Mouse (Mus musculus) Patski (cell line): ENCODE data around the gene Dlg1. TPM values are rescaled to one million over a fixed set of nuclear protein-coding genes. Genes with fewer than 3 reads are reported as not detected.

Source experiments
- ATAC-seq: fragments of 100-300 bp; one replicate; pipeline ENCODE4 v1.8.0; 2021
- CTCF ChIA-PET: fragments of 350-600 bp; sonication (Branson Sonifier 250); formaldehyde crosslinking; loops from one replicate; lab custom pipeline; 2022; ENCODE audit warnings: inconsistent platforms; lab: Charles Lee
- POLR2A ChIA-PET: fragments of 350-600 bp; sonication (Branson Sonifier 250); formaldehyde crosslinking; loops from one replicate; lab custom pipeline; 2022; ENCODE audit warnings: antibody characterized with exemption, inconsistent platforms; lab: Charles Lee
- DNase-seq: peaks from one replicate; pipeline ENCODE4 v3.0.0-alpha.2; 2011; ENCODE audit warnings: low read depth, low spot score
- H3K27me3 ChIP-seq: fragments of 371-371 bp; one replicate; pipeline ENCODE4 v1.5.1; 2021
- CTCF ChIP-seq: fragments of 100-300 bp; IDR thresholded peaks from one replicate; pipeline ENCODE4 v1.5.1; 2021
- in situ Hi-C: fragments of 300-500 bp; cut with MboI; formaldehyde crosslinking; loops from 3 replicates; pipeline ENCODE4 v1.11.1; 2018; ENCODE audit warnings: low pct_unique_long_range_greater_than_20kb, mixed read lengths
- polyA plus RNA-seq: library from polyadenylated mRNA; unstranded; gene quantifications from one replicate; pipeline ENCODE4 v1.2.3, GENCODE M21; 2021

Gene Dlg1
- polyA plus RNA-seq = 116 TPM

- peak; percentile 83 for ATAC-seq
- POLR2A ChIA-PET = interaction anchor here (0.5 to 1.5 kb wide), 11 partner anchors 9 to 72 kb away, joined by 3 to 11 read pairs (median 3); no protein-coding TSS in a partner anchor
These were observed at the start of gene Dlg1 for GRCm38 (mm10) chr16:31663379-31664286. Dlg1 (plus strand) TSS chr16:31663443.

GRCm38 (mm10) chr16:31616382-31616781 is 46.9 kb upstream of the Dlg1 start:
- in situ Hi-C loops = no loop called here
- DNase-seq (no peak), ATAC-seq (no peak)
- CTCF ChIA-PET = interaction anchor here (1.0 to 1.7 kb wide), 2 partner anchors 10 to 16 kb away, joined by 3 to 4 read pairs; no protein-coding TSS in a partner anchor
- H3K27me3 ChIP-seq = no peaks in the 10 kb centered on the region
- no peak for TF ChIP-seq CTCF
- POLR2A ChIA-PET = no interaction called here

More at GRCm38 (mm10) chr16:31663379-31664286, at the start of gene Dlg1:
- DNase-seq = no peak
- CTCF ChIA-PET = interaction anchor here (1.1 to 2.0 kb wide), 3 partner anchors 41 to 202 kb away, joined by 3 to 4 read pairs (median 4); no protein-coding TSS in a partner anchor
- TF ChIP-seq CTCF = no peak
- H3K27me3 ChIP-seq = no peaks in the 10 kb centered on the region
- in situ Hi-C loops = no loop called here

GRCm38 (mm10) chr16:31617128-31617527 is 46.1 kb upstream of the Dlg1 start:
- in situ Hi-C loops = no loop called here
- ATAC-seq = no peak
- ChIA-PET CTCF (interaction anchor here (1.0 to 1.7 kb wide), 3 partner anchors 11 to 19 kb away, joined by 3 to 4 read pairs (median 4); no protein-coding TSS in a partner anchor), POLR2A (no interaction called here)
- H3K27me3 ChIP-seq = no peaks in the 10 kb centered on the region
- TF ChIP-seq CTCF = no peak
- DNase-seq = no peak

- ATAC-seq (peak; percentile 55), DNase-seq (no peak)
- TF ChIP-seq CTCF = no peak
- CTCF ChIA-PET = interaction anchor here (0.7 to 1.7 kb wide), 3 partner anchors 11 to 19 kb away, joined by 4 read pairs; no protein-coding TSS in a partner anchor
- in situ Hi-C loops = no loop called here
- no peaks in the 10 kb centered on the region for H3K27me3 ChIP-seq
- POLR2A ChIA-PET = no interaction called here
These were observed 45.3 kb upstream of the Dlg1 start for GRCm38 (mm10) chr16:31617823-31618371.

- CTCF ChIA-PET = interaction anchor here (0.7 kb wide), 1 partner anchor 10 kb away, joined by 4 read pairs; no protein-coding TSS in a partner anchor
- POLR2A ChIA-PET = no interaction called here
- no peak for TF ChIP-seq CTCF
- no peak for DNase-seq
- no peaks in the 10 kb centered on the region for H3K27me3 ChIP-seq
- no peak for ATAC-seq
- in situ Hi-C loops = no loop called here
These were observed 44.6 kb upstream of the Dlg1 start for GRCm38 (mm10) chr16:31618671-31619070.

- no peak for TF ChIP-seq CTCF
- ATAC-seq (no peak), DNase-seq (no peak)
- no peaks in the 10 kb centered on the region for H3K27me3 ChIP-seq
- ChIA-PET CTCF (no interaction called here), POLR2A (interaction anchor here (0.5 kb wide), 1 partner anchor 10 kb away, joined by 4 read pairs; no protein-coding TSS in a partner anchor)
- in situ Hi-C loops = no loop called here
These were observed 43.4 kb upstream of the Dlg1 start for GRCm38 (mm10) chr16:31619675-31620335.

- in situ Hi-C loops = no loop called here
- DNase-seq (no peak), ATAC-seq (no peak)
- H3K27me3 ChIP-seq = no peaks in the 10 kb centered on the region
- TF ChIP-seq CTCF = no peak
- ChIA-PET CTCF (interaction anchor here (1.1 to 1.2 kb wide), 2 partner anchors 41 to 127 kb away, joined by 3 read pairs; partner anchors contain the start of gene Dlg1), POLR2A (no interaction called here)
These were observed 40.9 kb upstream of the Dlg1 start for GRCm38 (mm10) chr16:31622356-31622755.

- H3K27me3 ChIP-seq = no peaks in the 10 kb centered on the region
- no peak for TF ChIP-seq CTCF
- DNase-seq (no peak), ATAC-seq (no peak)
- POLR2A ChIA-PET = interaction anchor here (0.7 kb wide), 1 partner anchor 133 kb away, joined by 5 read pairs; no protein-coding TSS in a partner anchor
- CTCF ChIA-PET = interaction anchor here (1.0 to 1.2 kb wide), 3 partner anchors 17 to 127 kb away, joined by 3 read pairs; partner anchors contain the start of gene Dlg1
- in situ Hi-C loops = no loop called here
These were observed 40.1 kb upstream of the Dlg1 start for GRCm38 (mm10) chr16:31623136-31623535.

- ATAC-seq = no peak
- in situ Hi-C loops = no loop called here
- CTCF ChIA-PET = no interaction called here
- POLR2A ChIA-PET = no interaction called here
- TF ChIP-seq CTCF = no peak
- H3K27me3 ChIP-seq = no peaks in the 10 kb centered on the region
- no peak for DNase-seq
These were observed 38.5 kb upstream of the Dlg1 start for GRCm38 (mm10) chr16:31624749-31625148.

- no peak for TF ChIP-seq CTCF
- in situ Hi-C loops = no loop called here
- ChIA-PET POLR2A (no interaction called here), CTCF (no interaction called here)
- ATAC-seq (no peak), DNase-seq (no peak)
- H3K27me3 ChIP-seq = no peaks in the 10 kb centered on the region
These were observed 36.9 kb upstream of the Dlg1 start for GRCm38 (mm10) chr16:31626331-31626730.
